Mouse (Mus musculus) CD8-positive naive resting alpha-beta T cell, adult 57 days (primary cell): ENCODE measurements around the gene Bnip2. TPM values are rescaled to one million over a fixed set of nuclear protein-coding genes. Genes with fewer than 3 reads are reported as not detected.

Experiments used
- total RNA-seq: library from RNA; stranded (reverse); gene quantifications from one replicate; pipeline ENCODE4 v1.2.4, GENCODE M21; 2023

Bnip2 gene
- 51.1 TPM for total RNA-seq

DNA sequence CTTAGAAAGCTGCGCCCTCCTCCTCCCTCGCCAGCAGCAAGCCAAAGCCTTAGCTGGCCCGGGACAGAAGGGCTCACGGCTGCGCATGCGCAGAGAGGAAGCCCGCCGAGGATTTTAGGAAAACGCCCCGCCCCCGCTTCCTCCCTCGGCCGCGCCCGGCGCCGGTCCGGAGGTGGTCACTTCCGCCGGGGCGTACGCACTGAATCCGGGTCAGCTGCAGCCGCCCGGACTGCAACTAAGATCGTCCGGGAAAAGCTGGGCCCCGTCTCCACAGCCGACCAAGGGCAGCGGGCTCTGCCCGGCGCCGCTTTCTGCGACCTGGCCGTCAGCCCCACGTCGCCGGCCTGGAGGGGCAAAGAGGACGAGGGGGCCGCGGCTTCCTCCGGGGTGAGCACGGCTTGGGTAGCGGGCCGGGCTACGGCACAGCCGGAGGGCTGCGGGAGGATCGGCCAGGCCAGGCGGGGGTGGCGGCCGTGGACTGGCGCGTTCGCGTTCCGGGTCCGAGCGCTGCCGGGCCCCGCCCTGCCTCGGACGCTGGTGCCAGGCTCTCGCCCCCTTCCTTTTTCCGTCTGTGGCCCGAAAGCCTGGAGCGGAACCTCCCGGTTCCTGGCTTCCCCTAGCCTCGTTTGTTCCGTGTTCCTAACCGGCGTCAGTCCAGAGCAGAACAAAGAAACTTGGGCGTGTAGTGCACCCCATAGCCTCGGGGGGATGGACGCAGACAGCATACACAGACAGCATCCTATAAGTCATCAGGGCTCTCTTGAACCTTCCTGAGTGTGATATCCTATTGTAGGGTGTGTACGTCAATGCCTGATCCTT lies at the start of gene Bnip2:
TSS of gene Bnip2 (plus strand) at position 164 of the 819 bp plus-strand sequence.

DNA sequence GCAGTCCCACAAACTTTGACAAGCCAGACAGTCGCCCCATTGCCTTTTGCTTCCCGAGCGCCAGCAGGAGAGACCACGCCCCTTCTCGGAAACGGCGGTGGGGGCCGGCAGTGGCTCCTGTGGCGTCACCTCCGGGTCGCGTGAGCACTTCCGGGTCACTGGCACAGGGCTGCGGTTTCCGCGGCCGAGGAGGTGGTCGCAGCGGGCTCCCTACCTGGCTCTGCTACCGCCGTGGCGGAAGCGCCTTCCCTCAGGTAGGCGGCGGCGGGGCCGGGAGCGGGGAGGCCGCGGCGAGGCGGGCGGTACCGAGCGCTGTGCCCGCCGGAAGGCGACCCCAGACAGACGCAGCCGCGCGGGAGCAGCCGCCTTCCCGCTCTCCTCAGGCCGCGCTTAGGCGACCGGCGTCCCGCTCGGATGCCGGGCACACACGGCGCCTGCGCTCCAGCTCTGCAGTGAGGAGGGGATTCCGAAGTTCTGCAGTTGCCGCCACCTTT lies 23.2 kb downstream of the Bnip2 start, which contains the start of gene Gtf2a2:
TSS of gene Gtf2a2 (plus strand) at position 143 of the 494 bp plus-strand sequence.

DNA sequence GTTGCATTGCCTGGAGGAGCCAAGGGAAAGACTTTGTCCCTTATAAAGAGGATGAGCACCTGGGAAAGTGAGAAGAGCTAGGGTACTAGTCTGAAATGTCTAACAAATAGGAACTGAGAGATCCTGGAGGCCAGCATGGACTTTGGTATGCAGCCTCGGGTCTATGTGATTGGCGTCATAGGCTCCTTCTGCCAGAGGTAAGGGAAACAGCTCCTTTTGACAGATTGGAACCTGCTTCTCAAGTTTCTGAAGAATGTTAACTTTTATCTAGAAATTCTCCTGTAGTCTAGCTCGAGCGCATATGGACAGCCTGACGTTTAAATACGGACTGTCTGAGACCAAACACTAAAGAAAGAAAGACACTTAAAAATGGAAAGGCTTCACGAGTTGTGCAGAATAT lies 48.7 kb downstream of the Bnip2 start, which contains the start of gene Gcnt3:
TSS of gene Gcnt3 (minus strand) at position 101 of the 400 bp plus-strand sequence.

Other genes starting within 250 kb of the Bnip2 start
- gene Foxb1, start 228.5 kb upstream of the Bnip2 start, total RNA-seq, result not detected
- gene Gtf2a2, start 23.1 kb downstream of the Bnip2 start, total RNA-seq, result 75.1 TPM
- gene Gcnt3, start 48.6 kb downstream of the Bnip2 start, total RNA-seq, result not detected
- not detected for gene Fam81a, start 153.1 kb downstream of the Bnip2 start, total RNA-seq
- 17.3 TPM for gene Myo1e, start 217.9 kb downstream of the Bnip2 start, total RNA-seq